Mouse (Mus musculus) stomach, embryonic 16.5 days (tissue): ENCODE data around the gene Cntln. TPM values are rescaled to one million over a fixed set of nuclear protein-coding genes. Genes with fewer than 3 reads are reported as not detected.
A peak's percentile ranks its signal among the peaks of the same experiment; 100 is the strongest.

Experiments used
- ATAC-seq: fragments of 200-750 bp; cut with Nextera tagmentation; 2 replicates; pipeline ENCODE4 v1.8.0; 2017; ENCODE audit warnings: moderate number of reproducible peaks, moderate TSS enrichment; ENCODE audit not compliant: insufficient read depth, low FRiP score
- H3K27ac ChIP-seq: fragments of 300-500 bp; sonication (generic); 2 replicates; pipeline ENCODE4 v1.5.1; 2014; ENCODE audit warnings: low read length
- H3K27me3 ChIP-seq: fragments of 300-500 bp; sonication (generic); 2 replicates; pipeline ENCODE4 v1.6.1; 2014; ENCODE audit warnings: low read length, control low read depth, mixed read lengths; ENCODE audit not compliant: control insufficient read depth, insufficient read depth
- H3K36me3 ChIP-seq: fragments of 300-500 bp; sonication (generic); 2 replicates; pipeline ENCODE4 v1.6.1; 2014; ENCODE audit warnings: low read length; ENCODE audit not compliant: control insufficient read depth, insufficient read depth
- H3K4me1 ChIP-seq: fragments of 300-500 bp; sonication (generic); 2 replicates; pipeline ENCODE4 v1.6.1; 2014; ENCODE audit warnings: low read length, control low read depth, mixed read lengths; ENCODE audit not compliant: control insufficient read depth, insufficient read depth
- H3K4me2 ChIP-seq: fragments of 300-500 bp; sonication (generic); 2 replicates; pipeline ENCODE4 v1.6.1; 2014; ENCODE audit warnings: low read depth, low read length, mixed read lengths
- H3K4me3 ChIP-seq: fragments of 300-500 bp; sonication (generic); replicated peaks from 2 replicates; pipeline ENCODE4 v1.5.1; 2014; ENCODE audit warnings: mild to moderate bottlenecking, low read length
- H3K9ac ChIP-seq: fragments of 300-500 bp; sonication (generic); 2 replicates; pipeline ENCODE4 v1.6.1; 2014; ENCODE audit warnings: low read length
- H3K9me3 ChIP-seq: fragments of 300-500 bp; sonication (generic); replicated peaks from 2 replicates; pipeline ENCODE4 v1.6.1; 2016; ENCODE audit warnings: low read length, control low read depth; ENCODE audit not compliant: control insufficient read depth
- WGBS: fragments of 180-500 bp; shearing (Covaris S2); extraction: QIAGEN DNeasy Blood & Tissue Kit; methylation state at CpG from one replicate; pipeline ENCODE4 v1.1.7; 2014; 5-methylcytosine and 5-hydroxymethylcytosine counted together
- polyA plus RNA-seq: library from polyadenylated mRNA; unstranded; fragments of >200 nt; fragmentation: Nextera tagmentation; extraction: Ambion mirVana; gene quantifications from 2 replicates; pipeline ENCODE4 v1.2.1, GENCODE M21; 2015

Cntln gene
- polyA plus RNA-seq, 1 experiment from 2014 or later, result 9.0 TPM

- H3K9ac ChIP-seq, result no peak overlapping the region
- H3K27me3 ChIP-seq, result no peaks in the 10 kb centered on the region
- ATAC-seq, result no peak
- WGBS, result 83% methylated on average over 1 of the region's 1 CpGs
- no peak overlapping the region for H3K4me3 ChIP-seq
- no peaks in the 10 kb centered on the region for H3K36me3 ChIP-seq
- H3K4me2 ChIP-seq, result no peak overlapping the region
- H3K9me3 ChIP-seq, result no peaks in the 10 kb centered on the region
- no peaks in the 10 kb centered on the region for H3K4me1 ChIP-seq
- H3K27ac ChIP-seq, result no peak overlapping the region
These were observed 222.3 kb downstream of the Cntln start for GRCm38 (mm10) chr4:85106416-85106815.

GRCm38 (mm10) chr4:85106961-85107360 lies 222.9 kb downstream of the Cntln start:
- Histone ChIP-seq H3K27ac (no peak overlapping the region), H3K4me2 (no peak overlapping the region), H3K4me3 (no peak overlapping the region), H3K36me3 (no peaks in the 10 kb centered on the region), H3K4me1 (no peaks in the 10 kb centered on the region), H3K9me3 (no peaks in the 10 kb centered on the region), H3K9ac (no peak overlapping the region), H3K27me3 (no peaks in the 10 kb centered on the region)
- ATAC-seq, result no peak
- 85% methylated on average over 2 of the region's 2 CpGs for WGBS

GRCm38 (mm10) chr4:85120271-85120670 lies 236.2 kb downstream of the Cntln start:
- no peaks in the 10 kb centered on the region for H3K9me3 ChIP-seq
- H3K9ac ChIP-seq, result no peak overlapping the region
- no peaks in the 10 kb centered on the region for H3K4me1 ChIP-seq
- no peaks in the 10 kb centered on the region for H3K36me3 ChIP-seq
- H3K4me3 ChIP-seq, result no peak overlapping the region
- WGBS, result 79% methylated on average over 3 of the region's 3 CpGs
- H3K27ac ChIP-seq, result no peak overlapping the region
- H3K27me3 ChIP-seq, result no peaks in the 10 kb centered on the region
- no peak overlapping the region for H3K4me2 ChIP-seq
- no peak for ATAC-seq

- Histone ChIP-seq H3K4me3 (no peak overlapping the region), H3K4me2 (no peak overlapping the region), H3K27ac (no peak overlapping the region), H3K27me3 (no peaks in the 10 kb centered on the region), H3K9ac (no peak overlapping the region), H3K36me3 (no peaks in the 10 kb centered on the region), H3K4me1 (no peaks in the 10 kb centered on the region), H3K9me3 (no peaks in the 10 kb centered on the region)
- 59% methylated on average over 5 of the region's 5 CpGs for WGBS
- ATAC-seq, result no peak
These were observed 265.6 kb downstream of the Cntln start for GRCm38 (mm10) chr4:85149726-85150125.

- Histone ChIP-seq H3K27ac (no peak overlapping the region), H3K9me3 (no peaks in the 10 kb centered on the region), H3K27me3 (no peaks in the 10 kb centered on the region), H3K36me3 (no peaks in the 10 kb centered on the region), H3K4me1 (no peaks in the 10 kb centered on the region), H3K4me2 (no peak overlapping the region), H3K9ac (no peak overlapping the region), H3K4me3 (no peak overlapping the region)
- ATAC-seq, result no peak
- WGBS, result 51% methylated on average over 7 of the region's 7 CpGs
These were observed 267.8 kb downstream of the Cntln start for GRCm38 (mm10) chr4:85151881-85152280.

- no peaks in the 10 kb centered on the region for H3K4me1 ChIP-seq
- H3K4me3 ChIP-seq, result no peak overlapping the region
- H3K9ac ChIP-seq, result no peak overlapping the region
- no peaks in the 10 kb centered on the region for H3K9me3 ChIP-seq
- H3K4me2 ChIP-seq, result no peak overlapping the region
- 88% methylated on average over 1 of the region's 1 CpGs for WGBS
- H3K36me3 ChIP-seq, result no peaks in the 10 kb centered on the region
- H3K27ac ChIP-seq, result no peak overlapping the region
- no peaks in the 10 kb centered on the region for H3K27me3 ChIP-seq
- no peak for ATAC-seq
These were observed 270.3 kb downstream of the Cntln start for GRCm38 (mm10) chr4:85154361-85154760.

GRCm38 (mm10) chr4:85161156-85161555 lies 277.0 kb downstream of the Cntln start:
- Histone ChIP-seq H3K9me3 (no peaks in the 10 kb centered on the region), H3K4me1 (no peaks in the 10 kb centered on the region), H3K4me2 (no peak overlapping the region), H3K27ac (no peak overlapping the region), H3K27me3 (no peaks in the 10 kb centered on the region), H3K4me3 (no peak overlapping the region), H3K36me3 (no peaks in the 10 kb centered on the region), H3K9ac (no peak overlapping the region)
- 57% methylated on average over 4 of the region's 4 CpGs for WGBS
- ATAC-seq, result no peak

GRCm38 (mm10) chr4:85162468-85163312 lies 278.6 kb downstream of the Cntln start:
- peak; percentile 62; the same call in 1 of the 2 replicates for ATAC-seq
- Histone ChIP-seq H3K9me3 (no peaks in the 10 kb centered on the region), H3K9ac (peak overlapping the region; percentile 40; the same call in 1 of the 2 replicates), H3K27me3 (no peaks in the 10 kb centered on the region), H3K4me1 (no peaks in the 10 kb centered on the region), H3K4me3 (no peak overlapping the region), H3K4me2 (peak overlapping the region; percentile 41), H3K36me3 (no peaks in the 10 kb centered on the region), H3K27ac (no peak overlapping the region)
- WGBS, result 28% methylated on average over 27 of the region's 27 CpGs

- Histone ChIP-seq H3K9me3 (no peaks in the 10 kb centered on the region), H3K27ac (no peak overlapping the region), H3K36me3 (no peaks in the 10 kb centered on the region), H3K4me1 (no peaks in the 10 kb centered on the region), H3K9ac (no peak overlapping the region), H3K27me3 (no peaks in the 10 kb centered on the region), H3K4me2 (no peak overlapping the region), H3K4me3 (no peak overlapping the region)
- 80% methylated on average over 2 of the region's 2 CpGs for WGBS
- ATAC-seq, result no peak
These were observed 279.2 kb downstream of the Cntln start for GRCm38 (mm10) chr4:85163313-85163615.
